24 mouse cellular contexts compared by ENCODE assay signal in genomic region chr13:41084521-41084920, GRCm38 (mm10). TPM values are rescaled to one million over a fixed set of nuclear protein-coding genes. Genes with fewer than 3 reads are reported as not detected.
DNase-seq lines count a peak whose midpoint lies in the region; ATAC-seq and TF ChIP-seq lines count a peak whose summit lies in the region.
"Had no signal": no experiment of that assay in that cellular context is flagged by ENCODE, and none has a peak within 500 bp of the region (broad histone marks: within the 10 kb centered on the region; RNA-seq: fewer than 3 reads in every experiment).

No protein-coding gene starts in this region.

- DNase-seq in A20 (ENCODE audit: low read depth, low spot score) (peak; percentile 24), ES-E14 (ENCODE audit: low read depth, low spot score) (no peak)
- DNase-seq in testis, postnatal 10 days (ENCODE audit: low spot score), result no peak
- no peak for DNase-seq in neural tube, embryonic 10.5 days (ENCODE audit: extremely low spot score, low spot score)
- DNase-seq in left cerebral cortex, postnatal 36 days (ENCODE audit: low spot score in 2 of 2), result no peak
- DNase-seq: adrenal gland, postnatal 10 days; cerebellum, adult 11-12 months; cerebellum, adult 9-10 months; cerebellum, postnatal 25 days; forebrain, postnatal 0 days; gastrocnemius, adult 2 months; gastrocnemius, postnatal 36 days; heart, adult 18-20 months; heart, postnatal 10 days had no signal

- in situ Hi-C loops in ES-E14 (cut with MboI; ENCODE audit: low sequenced_read_pairs in 2 of 2, unreplicated experiment in 2 of 2), result loop anchor here in 1 of 2 experiments (25.0 kb wide), 1 partner anchor 153 kb away; the partner anchor contains the start of gene Smim13

- intact Hi-C loops in left cerebral cortex, postnatal 36 days (cut with DNase I), result loop anchor here (5.0 kb wide), 1 partner anchor 153 kb away; no protein-coding TSS in a partner anchor

- H3K9me3 ChIP-seq in ES-E14 (ENCODE audit: control insufficient read depth, insufficient read depth, low read depth, low read length), result no peaks in the 10 kb centered on the region
- H3K9me3 ChIP-seq: embryonic facial prominence, embryonic 13.5 days; forebrain, embryonic 13.5 days; G1E; heart, embryonic 10.5 days had no signal

- ATAC-seq in granulocyte monocyte progenitor cell, adult 5-6 weeks (replicated peaks; ENCODE audit: poor library complexity, severe bottlenecking), result peak; percentile 91
- 0 out of 2 replicates have a peak, but pooled peaks have one; percentile 40 for ATAC-seq in monocyte, adult 5-6 weeks (replicated peaks; ENCODE audit: insufficient number of reproducible peaks, low FRiP score, low TSS enrichment, poor library complexity, severe bottlenecking)
- ATAC-seq: forebrain, embryonic 13.5 days; hindbrain, embryonic 16.5 days; inflammation-experienced regulatory T-cells, adult 6 months; intestine, postnatal 0 days had no signal

- peaks cover 0 to 4% of the 10 kb centered on the region in 2 experiments; a peak in 2 of 4 replicates for H3K4me1 ChIP-seq in ES-E14 (ENCODE audit: control insufficient read depth in 2 of 2, insufficient read depth in 2 of 2, low read length in 2 of 2, poor library complexity in 1 of 2)
- H3K4me1 ChIP-seq: embryonic facial prominence, embryonic 13.5 days had no signal

- no peak overlapping the region for H3K27ac ChIP-seq in ES-E14 (ENCODE audit: insufficient read depth, low read depth, low read length, poor library complexity, severe bottlenecking)
- H3K27ac ChIP-seq: embryonic facial prominence, embryonic 13.5 days; forebrain, embryonic 13.5 days; gastrocnemius, adult 2 months; heart, embryonic 10.5 days had no signal

- H3K9ac ChIP-seq in ES-E14 (ENCODE audit: insufficient read depth, low read depth, low read length, poor library complexity, severe bottlenecking), result 0 out of 2 replicates have a peak overlapping the region, but pooled peaks have one; percentile 29
- H3K9ac ChIP-seq: embryonic facial prominence, embryonic 13.5 days; forebrain, embryonic 13.5 days; forebrain, postnatal 0 days had no signal

- H3K4me3 ChIP-seq in ES-E14 (ENCODE audit: insufficient read depth in 1 of 2, low read depth in 1 of 2, low read length in 2 of 2, poor library complexity in 1 of 2, severe bottlenecking in 1 of 2), result no peak overlapping the region
- H3K4me3 ChIP-seq: embryonic facial prominence, embryonic 13.5 days; forebrain, embryonic 13.5 days; gastrocnemius, adult 2 months; heart, embryonic 10.5 days had no signal

- H3K36me3 ChIP-seq in ES-E14 (ENCODE audit: control insufficient read depth, insufficient read depth, low read length, poor library complexity, severe bottlenecking), result no peaks in the 10 kb centered on the region
- H3K36me3 ChIP-seq: embryonic facial prominence, embryonic 13.5 days; G1E; heart, embryonic 10.5 days had no signal

TF ChIP-seq in ES-E14, 5 proteins besides CTCF, POLR2A, EP300 and RAD21:
- TF ChIP-seq ZNF384 (IDR thresholded peaks at IDR 0.05; ENCODE audit: low read depth, low read length) (no peak), MAFK (IDR thresholded peaks at IDR 0.05; ENCODE audit: insufficient read depth, low read depth, low read length) (no peak), HCFC1 (IDR thresholded peaks at IDR 0.05; ENCODE audit: borderline replicate concordance, insufficient read depth, low read length) (no peak), ZC3H11A (IDR thresholded peaks at IDR 0.05; ENCODE audit: borderline replicate concordance, low read depth, low read length) (no peak), CHD2 (IDR thresholded peaks at IDR 0.05; ENCODE audit: low read depth, low read length) (no peak)

RNA-seq across cellular contexts. Expression of gene Mak, which starts 5.0 kb away (rescaled TPM):
- 0.54 and 0.79 TPM in 2 replicates for total RNA-seq in ES-E14 (2012; rRNA removed)
- total RNA-seq in granulocyte monocyte progenitor cell, adult 5-6 weeks (2014; fragmentation: Nextera tagmentation), result not detected in 2 replicates
- not detected in 2 replicates for total RNA-seq in granulocyte monocyte progenitor cell, adult 5-6 weeks (2017)
- total RNA-seq in monocyte, adult 5-6 weeks (2017), result 0.19 TPM in 1 of 3 replicates, not detected in the others
- total RNA-seq in left cerebral cortex, postnatal 36 days (2021), result 1 to 10 TPM; 2.4 to 3.1 TPM
- total RNA-seq: gastrocnemius, adult 2 months; gastrocnemius, postnatal 36 days; heart, postnatal 10 days had no signal

RNA-seq across cellular contexts. Expression of gene Gcm2, which starts 26.3 kb away (rescaled TPM):
- total RNA-seq in ES-E14 (2012; rRNA removed), result 0.37 and 0.40 TPM in 2 replicates
- total RNA-seq in granulocyte monocyte progenitor cell, adult 5-6 weeks (2014; fragmentation: Nextera tagmentation), result not detected in 2 replicates
- not detected in 2 replicates for total RNA-seq in granulocyte monocyte progenitor cell, adult 5-6 weeks (2017)
- not detected in 3 replicates for total RNA-seq in monocyte, adult 5-6 weeks (2017)
- not detected for total RNA-seq in left cerebral cortex, postnatal 36 days (2021)
- total RNA-seq: adrenal gland, postnatal 10 days; adrenal gland, postnatal 4 days; forebrain, postnatal 0 days; G1E; gastrocnemius, adult 2 months; gastrocnemius, postnatal 36 days; heart, adult 18-20 months; heart, postnatal 10 days had no signal

RNA-seq across cellular contexts. Expression of gene Sycp2l, which starts 29.6 kb away (rescaled TPM):
- total RNA-seq in ES-E14 (2012; rRNA removed), result 0.85 and 2.0 TPM in 2 replicates
- not detected in 2 replicates for total RNA-seq in granulocyte monocyte progenitor cell, adult 5-6 weeks (2014; fragmentation: Nextera tagmentation)
- total RNA-seq in granulocyte monocyte progenitor cell, adult 5-6 weeks (2017), result not detected in 2 replicates
- not detected in 3 replicates for total RNA-seq in monocyte, adult 5-6 weeks (2017)
- under 1 TPM in 1 of 2 experiments, not detected in 1; 0.25 TPM for total RNA-seq in left cerebral cortex, postnatal 36 days (2021)
- total RNA-seq: adrenal gland, postnatal 10 days; adrenal gland, postnatal 4 days; forebrain, postnatal 0 days; G1E; gastrocnemius, adult 2 months; gastrocnemius, postnatal 36 days; heart, adult 18-20 months; heart, postnatal 10 days had no signal
